Mouse (Mus musculus) right cerebral cortex, postnatal 4 days (tissue): ENCODE measurements around the gene Adh5.
"Not testable (repeated sequence)": the region's sequence is repeated elsewhere in the genome, so short reads cannot be mapped to it uniquely, and the experiment has no call there.

Experiments
- DNase-seq: peaks from one replicate; pipeline ENCODE4 v3.0.0-alpha.2; 2022

Gene Adh5

DNA sequence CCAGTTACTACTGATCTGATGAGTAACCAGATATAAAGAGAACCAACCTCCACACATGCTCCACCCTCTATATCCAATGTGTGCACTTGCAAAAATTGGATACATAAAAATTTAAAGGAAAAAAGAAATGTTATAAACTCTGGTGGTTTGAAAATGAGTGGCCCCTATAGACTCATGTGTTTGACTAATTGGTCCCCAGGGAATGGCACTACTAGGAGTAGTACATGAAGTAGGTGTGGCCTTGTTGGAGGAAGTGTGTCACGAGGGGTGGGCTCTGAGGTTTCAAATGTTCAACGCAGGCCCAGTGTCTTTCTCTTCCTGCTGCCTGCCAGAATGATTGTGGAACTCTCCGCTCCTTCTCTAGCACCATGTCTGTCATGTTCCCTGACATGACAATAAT, 18.9 kb downstream of the Adh5 start:
- DNase-seq = no peak

DNA sequence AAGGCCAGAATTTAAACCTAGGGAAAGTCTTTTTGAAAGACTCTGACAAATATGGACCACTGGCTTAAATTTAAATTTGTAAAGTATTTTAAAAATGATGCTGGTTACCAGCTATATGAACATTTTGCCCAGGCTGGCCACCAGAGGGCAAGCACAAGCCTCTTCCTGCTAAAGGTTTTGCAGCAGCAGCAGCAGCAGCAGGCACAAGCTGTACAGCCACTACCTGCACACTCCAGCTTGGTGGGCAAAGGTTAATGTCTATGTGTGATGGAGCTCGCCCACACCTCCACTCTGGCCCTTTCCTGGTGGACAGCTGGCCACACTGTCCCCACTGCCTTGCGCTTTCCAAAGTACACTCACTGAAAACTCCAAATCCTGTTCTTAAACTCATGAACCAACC, 20.2 kb downstream of the Adh5 start:
- DNase-seq = peak; percentile 38

DNA sequence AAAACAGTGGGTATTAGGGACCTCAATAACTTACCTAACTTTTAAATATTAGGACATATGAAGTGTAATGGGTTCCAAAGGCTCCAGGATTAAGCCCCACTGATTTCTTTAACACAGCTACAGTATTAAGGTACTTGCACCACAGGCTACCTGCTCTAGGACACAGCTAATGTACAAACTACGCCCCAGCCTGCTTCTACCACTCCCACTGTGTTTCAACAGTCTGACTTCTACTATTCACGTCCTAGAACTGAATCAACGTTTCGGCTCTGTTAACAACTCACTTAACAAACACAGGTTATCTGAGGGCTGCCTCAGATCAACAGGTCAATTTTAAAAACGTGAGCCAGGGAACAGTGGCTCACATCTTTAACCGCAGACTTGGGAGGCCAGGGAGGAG, 20.9 kb downstream of the Adh5 start:
- DNase-seq = no peak

DNA sequence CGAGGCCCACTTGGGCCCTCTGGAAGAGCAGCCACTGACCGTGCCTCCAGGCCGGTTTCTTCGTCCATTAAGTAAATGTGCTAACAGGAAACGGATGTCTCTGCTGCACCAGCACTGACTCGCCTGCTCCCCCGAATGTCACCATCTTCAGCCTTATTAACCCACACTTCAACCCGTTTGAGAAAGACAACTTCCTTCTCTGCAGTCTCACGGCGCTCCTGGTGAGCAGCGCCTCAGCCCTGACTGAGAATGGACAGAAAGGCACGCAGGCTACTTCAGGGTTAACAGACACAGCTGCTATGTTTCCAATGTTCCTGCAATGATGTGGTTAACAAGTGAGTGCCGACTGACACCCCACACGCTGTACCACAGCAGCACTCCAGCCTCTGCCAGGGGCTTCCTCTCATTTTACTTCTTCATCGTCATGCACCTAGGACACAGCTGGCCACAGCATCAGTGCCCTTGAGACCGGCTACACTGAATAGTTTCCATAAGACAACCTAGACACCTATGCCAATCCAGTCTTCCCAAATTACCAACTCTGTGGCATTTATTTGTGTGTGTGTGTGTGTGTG, 21.8 kb downstream of the Adh5 start:
- no peak for DNase-seq

DNA sequence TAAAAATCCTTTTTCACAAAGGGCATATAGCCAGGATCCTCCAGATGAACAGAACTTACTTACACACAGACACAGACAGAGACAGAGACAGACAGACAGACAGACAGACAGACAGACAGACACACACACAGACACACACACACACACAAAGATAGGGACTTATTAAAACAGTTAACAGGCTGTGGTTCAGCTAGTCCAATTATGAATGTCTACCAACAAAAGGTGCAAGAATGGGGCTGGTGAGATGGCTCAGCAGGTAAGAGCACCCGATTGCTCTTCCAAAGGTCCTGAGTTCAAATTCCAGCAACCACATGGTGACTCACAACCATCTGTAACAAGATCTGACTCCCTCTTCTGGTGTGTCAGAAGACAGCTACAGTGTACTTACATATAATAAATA, 23.8 kb downstream of the Adh5 start:
- not testable (repeated sequence) for DNase-seq

DNA sequence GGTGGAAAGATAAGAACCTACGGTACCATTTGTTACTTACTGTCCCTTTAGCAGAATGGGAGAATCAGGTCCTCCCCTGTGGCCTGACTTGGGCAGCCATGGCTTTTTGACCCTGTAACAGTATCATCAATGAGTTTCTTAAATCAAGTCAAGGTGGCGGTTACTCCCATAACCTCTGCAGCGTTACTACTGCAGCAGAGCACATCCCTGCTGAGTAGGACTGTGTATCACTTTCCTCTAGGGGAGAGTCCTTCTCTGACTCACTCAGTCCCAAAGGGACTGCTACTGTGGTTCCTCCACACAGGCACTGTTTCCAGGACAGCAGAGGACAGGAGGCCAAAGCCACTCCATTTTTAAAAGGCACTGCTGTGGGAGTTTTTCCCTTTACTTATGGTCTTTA, 28.2 kb downstream of the Adh5 start:
- DNase-seq = no peak

DNA sequence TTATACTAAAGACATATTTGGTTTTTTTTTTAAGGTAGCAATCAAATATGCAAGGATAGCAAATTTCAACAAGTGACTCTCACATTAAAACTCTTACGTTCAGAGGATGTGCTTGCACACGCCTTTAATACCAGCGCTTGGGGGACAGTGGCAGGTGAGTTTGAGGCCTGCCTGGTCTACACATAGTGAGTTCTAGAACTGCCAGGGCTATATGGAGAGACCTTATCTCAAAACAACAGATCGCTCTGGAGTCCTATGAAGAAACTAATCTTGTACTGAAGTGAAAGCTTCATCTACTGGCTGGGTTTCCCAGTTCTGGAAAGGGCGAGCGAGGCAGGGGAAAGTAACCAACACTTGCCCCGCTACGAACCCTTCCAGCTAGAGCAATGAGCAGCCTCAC, 36.6 kb downstream of the Adh5 start:
- DNase-seq = no peak

DNA sequence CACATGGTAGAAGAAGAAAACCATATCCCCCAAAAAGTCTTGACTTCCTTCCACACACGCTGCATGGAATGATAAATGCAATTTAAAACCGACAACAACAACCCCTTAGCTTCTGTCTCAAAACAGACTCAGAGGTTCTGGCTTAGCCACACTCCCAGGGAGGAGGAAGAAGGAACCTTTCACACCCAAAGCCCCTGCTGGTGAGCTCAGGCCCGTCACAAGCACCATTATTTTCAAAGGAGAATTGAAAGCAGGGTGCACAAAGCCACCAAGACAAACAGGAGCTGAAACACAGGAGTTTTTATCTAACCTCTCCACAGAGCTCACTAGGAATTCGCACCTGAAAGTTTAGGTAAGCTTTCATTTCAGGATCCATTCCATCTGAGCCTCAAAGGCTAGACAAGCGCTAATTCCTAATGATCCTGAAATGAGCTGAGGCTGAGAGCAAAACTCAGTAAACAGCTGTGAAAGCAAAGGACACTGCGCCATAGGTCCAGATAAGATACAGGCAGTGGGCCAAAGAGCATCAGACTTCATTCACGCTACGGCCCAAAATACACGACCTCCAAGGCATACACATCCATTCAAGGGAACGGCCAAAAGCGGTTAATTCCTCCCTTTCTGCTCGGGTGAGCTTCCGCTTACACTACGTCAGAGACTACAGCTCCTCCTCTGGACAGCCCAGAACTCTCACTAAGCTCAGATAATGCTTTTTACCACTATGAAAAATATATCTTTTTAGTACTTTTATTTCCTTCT, 38.8 kb downstream of the Adh5 start:
- DNase-seq = no peak

DNA sequence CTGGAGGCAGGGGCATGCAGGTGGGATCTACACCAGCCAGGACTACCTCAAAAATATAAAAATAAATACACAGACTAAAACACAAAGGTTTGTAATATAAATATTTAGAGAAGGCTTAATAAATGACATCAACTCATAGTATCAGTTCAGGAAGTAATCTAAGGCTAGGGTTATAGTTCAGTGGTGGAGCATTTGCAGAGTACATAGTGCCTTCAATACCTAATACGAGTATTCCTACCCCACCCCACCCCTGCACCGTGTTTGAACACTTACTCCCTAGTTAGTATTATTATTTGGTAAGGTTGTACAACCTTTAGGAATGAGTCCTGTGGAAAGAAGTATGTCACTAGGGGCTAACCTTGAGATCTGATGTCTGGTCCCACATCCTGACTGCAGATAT, 40.3 kb downstream of the Adh5 start:
- DNase-seq = no peak

DNA sequence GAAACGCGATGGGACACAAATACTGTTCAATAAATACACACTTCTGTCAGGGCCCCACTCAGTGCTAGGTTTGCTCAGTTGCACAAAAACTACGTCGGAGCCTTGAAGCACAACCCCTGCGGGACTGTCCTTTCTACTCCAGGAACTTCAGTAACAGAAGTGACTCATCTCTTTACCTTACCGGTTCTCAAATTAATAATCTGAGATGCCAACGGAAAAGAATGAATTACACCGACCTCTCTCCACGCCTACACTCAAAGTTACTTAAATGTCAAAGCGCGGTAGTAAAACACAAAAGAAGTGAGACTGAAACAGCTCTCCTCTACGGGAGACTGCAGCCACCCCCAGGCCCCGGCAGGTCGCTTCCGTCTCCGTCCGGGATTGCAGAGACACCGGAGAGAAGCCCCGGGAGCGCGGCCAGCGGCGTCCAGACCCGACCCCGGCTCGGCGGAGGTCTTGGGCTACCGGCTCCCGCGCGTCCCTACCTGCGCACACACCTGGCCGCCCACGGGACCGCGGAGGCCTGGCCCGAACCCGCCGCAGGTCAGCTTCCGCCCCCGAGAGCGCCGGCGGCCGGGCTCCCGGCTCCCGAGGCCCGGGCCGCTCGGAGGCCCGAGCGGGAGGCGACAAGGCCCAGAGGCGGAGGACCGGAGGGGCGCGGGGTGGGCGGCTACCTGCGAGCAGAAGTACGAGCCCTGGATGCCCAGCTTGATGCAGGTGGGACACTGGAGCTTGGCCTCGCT, 45.9 kb downstream of the Adh5 start:
- DNase-seq = peak; percentile 46

DNA sequence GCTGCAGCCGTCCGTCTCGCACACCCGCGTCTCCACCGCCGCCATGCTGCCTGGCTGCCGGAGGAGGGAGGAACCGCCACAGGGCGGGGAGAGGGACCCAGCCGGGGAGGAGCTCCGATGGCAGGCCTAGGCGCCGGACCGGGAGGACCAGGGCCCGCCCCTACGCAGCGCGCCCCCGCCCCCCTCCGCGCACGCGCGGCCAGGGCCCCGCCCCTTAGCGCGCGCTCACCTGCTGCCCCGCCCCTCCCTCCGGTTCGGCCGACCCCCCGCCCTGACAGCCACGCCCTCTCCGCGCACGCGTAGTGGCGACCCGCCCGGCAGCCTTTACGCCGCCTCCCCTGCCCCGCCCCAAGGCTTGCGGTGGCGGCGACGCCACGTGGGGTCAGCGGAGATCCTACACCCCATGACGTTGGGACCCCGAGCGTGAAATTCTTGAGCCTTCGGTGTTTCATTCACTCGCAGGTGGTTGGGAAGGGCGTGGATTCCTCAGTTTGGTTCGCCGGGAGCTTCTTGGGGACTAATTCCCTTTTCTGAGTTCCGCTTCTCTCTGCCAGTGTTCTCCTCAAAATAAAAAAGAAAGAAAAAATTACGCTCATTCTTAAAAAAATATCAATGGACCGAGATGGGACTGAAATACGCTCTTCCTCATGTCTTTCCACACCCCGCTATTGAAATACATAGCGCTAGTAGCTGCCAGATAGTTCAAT, 46.6 kb downstream of the Adh5 start, which contains the start of gene Metap1:
TSS of gene Metap1 (minus strand) at position 189 of the 707 bp plus-strand sequence.
- peak; percentile 97 for DNase-seq

DNA sequence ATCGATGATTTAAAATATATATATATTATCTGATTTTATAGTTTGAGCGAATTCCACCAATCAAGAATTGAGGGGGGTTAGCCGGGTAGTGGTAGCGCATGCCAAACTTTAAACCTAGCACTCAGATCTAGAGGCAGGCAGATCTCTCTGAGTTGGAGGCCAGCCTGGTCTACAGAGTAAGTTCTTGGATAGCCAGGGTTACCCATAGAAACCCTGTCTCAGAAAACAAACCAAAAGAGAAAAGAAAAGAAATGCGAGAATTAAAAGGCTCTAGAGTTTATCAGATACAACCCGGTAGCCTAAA, 47.1 kb downstream of the Adh5 start:
- DNase-seq = no peak

DNA sequence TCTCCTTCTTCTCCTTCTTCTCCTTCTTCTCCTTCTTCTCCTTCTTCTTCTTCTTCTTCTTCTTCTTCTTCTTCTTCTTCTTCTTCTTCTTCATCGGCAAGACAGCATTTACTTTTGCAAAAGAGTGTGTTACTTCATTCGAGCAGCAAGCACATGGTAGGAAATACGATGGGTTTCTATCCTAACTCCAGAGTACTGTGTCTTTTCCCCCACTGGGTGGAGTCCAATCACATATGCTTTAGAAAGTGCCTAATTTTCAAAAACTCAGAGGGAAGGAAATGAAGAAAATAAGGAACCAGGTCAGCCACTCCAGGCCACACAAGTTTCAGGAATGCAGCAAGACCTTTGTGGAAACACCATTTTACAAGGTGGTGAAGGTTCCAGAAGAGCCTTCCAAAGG, 50.8 kb downstream of the Adh5 start:
- DNase-seq = no peak

DNA sequence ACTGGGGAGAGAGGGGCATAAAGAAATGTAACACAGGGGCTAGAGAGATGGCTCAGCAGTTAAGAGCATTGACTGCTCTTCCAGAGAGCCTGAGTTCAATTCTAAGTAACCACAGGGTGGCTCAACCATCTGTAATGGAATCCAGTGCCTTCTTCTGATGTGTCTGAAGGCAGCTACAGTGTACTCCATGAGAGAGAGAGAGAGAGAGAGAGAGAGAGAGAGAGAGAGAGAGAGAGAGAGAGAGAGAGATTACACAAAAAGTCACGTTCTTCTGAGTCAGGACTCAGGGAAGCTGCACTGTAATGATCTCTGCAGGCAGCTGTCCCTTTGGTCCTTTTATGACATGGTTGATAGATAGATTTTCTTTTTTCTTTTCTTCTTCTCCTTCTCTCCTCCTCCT, 51.7 kb downstream of the Adh5 start:
- DNase-seq = no peak

DNA sequence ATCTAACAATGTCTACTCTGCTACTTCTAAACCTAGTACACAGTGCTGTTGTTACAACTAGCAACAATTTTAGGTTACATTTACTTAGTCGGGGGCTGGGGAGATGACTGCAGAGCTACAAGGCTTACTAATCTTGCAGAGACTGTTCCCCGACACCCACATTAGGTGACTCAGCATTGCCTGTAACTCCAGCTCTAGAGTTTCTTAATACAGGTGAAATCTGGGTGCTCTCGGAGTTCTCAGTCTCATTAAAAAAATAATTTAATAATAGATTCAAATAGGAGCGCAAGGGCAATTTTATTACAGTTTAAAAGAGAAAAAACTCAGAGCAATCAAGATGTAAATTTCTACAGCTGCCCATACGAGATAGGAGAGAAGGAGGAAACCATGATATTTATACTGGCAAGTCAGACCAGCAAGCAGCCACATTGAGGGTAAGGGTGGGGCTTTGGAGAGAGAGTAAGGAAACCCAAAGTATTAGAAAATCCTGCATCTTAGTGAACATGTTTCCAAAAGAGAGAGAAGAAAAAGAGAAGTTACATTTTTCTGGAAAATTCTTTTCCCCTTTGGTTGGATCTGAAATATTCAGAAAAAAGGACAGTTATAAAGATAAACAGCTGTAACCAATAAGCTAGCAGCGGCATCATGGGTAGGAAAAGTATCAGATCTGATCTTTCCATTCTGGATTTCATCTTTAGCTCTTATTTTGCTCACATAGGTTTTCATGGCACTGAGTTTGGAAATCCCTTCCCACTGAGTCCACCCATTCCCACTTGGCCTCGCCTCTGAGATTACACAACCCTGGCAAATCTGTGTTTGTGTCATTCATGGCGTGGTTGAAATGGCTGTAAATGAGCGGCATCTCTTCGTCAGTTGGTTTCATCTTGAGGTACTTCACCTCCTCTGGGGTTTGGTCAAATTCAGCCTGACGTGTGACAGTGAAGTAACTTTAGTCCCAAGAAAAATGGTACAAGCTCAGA, 52.6 kb downstream of the Adh5 start:
- no peak for DNase-seq

DNA sequence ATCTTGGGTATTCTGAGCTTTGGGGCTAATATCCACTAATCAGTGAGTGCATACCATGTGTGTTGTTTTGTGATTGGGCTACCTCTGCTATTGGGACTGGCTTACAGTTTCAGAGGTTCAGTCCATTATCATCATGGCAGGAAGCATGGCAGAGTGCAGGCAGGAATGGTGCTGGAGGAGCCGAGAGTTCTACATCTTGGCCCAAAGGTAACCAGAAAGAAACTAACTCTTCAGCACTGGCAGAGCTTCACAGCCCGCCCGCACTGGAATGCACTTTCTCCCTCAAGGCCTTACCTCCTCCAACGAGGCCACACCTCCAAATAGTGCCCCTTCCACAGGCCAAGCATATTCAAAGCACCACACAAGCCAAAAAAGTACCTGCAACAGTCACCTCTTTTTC, 55.8 kb downstream of the Adh5 start:
- DNase-seq = no peak

DNA sequence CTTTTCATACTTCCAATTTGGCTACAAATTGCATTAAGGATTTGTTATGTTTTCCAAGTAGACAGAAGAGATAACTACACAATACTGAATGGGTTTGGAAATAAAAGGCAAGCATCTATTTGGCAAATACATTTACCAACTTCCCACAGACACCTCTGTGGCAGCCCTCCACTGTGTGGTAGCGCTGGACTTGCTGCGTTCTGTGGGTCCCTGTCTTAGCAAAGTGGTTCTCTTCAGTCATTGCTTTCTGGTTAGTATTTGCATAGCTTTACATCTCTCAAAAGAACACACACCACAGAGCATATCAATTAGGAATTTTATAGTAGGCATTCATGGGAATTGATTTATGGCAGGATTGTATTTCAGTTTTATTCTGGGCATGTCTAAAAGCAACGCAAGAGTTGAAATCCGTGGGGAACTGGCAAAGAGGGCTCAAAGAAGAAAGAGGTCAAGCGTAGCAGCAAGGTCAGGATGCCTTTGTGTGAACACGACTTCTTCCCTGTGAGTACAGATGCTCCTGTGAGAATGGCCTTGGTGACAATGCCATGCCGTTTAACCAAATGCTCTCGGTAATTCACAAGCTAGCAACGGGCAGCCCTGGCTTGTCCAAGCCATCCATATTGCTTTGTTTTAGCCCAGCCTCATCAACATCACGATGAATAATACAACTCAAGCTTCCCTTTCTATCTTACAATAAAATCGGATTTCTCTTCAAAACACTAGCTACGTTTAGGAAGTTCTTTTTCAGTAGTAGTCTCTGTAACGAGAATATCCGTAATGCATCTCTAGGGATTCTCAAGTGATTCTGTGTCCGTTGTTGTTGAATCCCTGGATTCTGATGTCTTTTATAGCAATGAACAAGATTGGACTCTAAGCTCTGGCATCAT, 57.2 kb downstream of the Adh5 start:
- DNase-seq = no peak

DNA sequence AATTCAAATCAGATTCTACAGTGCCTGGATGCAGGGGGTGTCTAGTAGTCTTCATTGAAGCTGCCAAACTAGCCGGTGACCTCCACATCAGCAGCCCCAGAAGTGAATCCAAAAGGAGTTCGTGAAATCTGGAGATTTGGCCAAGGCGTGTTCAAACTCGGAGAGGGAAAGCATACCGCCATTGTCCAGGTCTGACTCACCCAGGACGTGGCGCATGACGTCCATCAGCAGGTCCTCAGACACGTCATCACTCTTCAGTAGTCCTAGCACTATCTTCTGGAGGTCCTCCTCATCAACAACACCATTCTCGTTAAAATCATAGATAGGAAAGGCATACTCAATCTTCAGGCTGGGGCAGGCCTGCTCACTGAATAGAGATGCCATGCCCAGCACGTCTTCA, 60.9 kb downstream of the Adh5 start:
- DNase-seq = no peak
